Mouse (Mus musculus) liver (tissue): ENCODE measurements around the gene Smim13.

Experiments used
- DNase-seq: peaks from one replicate; pipeline ENCODE4 v3.0.0-alpha.2; 2020; ENCODE audit warnings: mixed read lengths

Gene Smim13

DNA sequence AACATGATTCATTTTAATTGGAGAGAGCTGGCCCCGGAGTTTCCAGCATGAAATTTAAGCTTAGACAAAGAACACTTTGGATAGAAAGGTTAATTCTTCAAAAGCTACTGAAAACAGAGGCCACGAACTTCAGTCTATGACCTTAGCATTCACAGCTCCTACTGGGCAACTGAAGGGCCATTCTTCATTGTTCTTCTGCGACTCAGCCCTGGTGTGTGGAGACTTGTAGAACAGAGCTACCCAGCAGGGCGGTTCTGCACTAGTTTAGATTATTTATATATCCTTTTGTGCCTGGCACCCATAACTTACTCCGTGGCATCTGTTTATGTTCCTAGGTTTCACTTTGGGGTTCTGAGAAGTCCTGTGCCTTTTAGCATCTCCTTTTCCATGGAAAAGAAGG is 44.0 kb downstream of the Smim13 start:
- DNase-seq: no peak

DNA sequence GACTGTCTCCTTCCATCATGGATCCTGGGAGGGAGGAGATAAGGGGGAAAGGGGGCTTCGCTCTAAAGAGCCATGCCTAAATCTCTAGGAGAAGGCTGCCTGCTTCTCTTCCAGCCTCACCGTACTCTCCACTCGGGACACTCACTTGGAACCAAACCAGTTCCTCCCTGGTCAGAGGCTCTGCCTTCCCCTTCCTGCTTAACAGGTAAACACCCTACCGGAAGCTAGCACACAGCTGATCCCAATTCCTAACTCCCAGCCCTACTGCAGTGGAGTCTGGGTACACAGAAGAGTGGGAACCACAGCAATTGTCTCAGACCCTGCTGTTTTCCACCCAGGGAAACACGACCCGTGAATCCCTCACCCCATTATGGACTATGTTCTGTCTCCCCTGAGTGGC is 46.2 kb downstream of the Smim13 start:
- DNase-seq: no peak

DNA sequence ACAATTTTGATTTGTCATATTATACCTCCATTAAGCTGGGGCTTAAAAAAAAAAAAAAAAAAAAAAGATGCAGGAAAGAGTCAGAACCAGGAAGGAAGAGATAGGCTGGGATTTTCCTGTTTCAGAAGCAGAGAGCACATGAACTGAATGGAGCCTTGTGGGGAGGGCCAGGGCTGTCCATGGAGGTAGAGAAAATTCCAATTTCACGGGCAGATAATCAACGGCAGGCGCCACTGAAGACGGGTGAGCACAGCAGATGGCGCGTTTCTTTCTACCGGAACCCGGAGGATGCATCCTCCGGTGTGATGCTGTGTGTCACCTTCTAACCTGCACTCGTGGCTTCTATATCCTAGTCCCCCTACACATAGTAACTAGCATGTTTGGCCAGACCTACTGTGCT is 46.8 kb downstream of the Smim13 start:
- DNase-seq: no peak

DNA sequence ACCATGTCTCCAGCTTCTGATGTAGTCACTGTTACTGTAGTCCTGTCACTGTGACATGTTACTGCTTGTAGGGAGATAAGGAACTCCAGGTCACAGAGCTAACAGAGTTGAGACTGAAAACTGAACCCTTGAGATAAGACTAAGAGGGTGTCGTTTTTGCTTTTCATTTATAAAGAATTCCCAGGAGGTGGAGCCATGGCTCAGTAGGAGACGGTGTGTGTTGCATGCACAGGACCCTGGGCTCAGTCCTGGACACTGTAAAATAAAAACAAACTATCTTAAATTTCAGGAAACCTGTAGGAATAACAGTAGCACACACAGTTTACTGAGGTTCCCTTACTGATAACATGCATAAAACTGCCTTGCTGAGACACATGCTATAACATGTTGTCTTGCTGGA is 48.9 kb downstream of the Smim13 start:
- DNase-seq: no peak

DNA sequence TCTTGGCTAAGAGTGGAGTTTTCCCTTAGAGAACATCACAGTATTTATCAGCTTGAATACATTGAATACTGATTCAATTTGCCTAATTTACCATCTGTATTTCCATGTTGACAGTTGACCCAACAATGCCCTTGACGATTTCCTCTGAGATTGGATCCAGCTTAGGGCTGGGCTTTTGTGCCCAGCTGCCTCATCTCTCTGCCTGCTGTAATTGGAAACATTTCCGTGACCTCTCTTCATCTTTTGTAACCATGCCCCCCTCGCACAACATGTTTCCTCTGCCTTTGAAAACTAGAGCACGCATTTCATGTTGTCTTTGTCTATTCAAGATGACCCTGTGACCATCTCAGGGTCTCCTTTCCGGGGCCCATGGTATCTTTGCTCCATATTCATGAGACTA is 49.4 kb downstream of the Smim13 start:
- no peak for DNase-seq

DNA sequence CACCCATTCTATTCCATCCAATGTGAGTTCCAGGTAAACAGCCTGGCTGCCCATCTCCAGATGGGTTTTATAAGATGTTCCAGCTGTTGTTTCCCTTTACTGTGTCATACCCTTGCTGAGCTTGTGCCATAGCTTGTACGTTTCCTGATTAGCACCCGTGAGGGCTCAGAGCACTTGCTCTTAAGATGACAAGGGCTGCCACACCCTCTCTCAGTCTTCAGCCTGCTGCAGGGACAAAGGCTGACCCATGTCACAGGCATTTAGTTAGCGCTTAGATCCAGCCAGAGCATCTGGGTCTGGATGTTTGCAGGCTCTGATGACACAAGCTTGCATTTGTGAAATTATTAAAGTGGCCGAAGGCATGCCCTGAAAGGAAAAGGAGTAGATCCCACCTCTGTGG is 50.4 kb downstream of the Smim13 start:
- no peak for DNase-seq

DNA sequence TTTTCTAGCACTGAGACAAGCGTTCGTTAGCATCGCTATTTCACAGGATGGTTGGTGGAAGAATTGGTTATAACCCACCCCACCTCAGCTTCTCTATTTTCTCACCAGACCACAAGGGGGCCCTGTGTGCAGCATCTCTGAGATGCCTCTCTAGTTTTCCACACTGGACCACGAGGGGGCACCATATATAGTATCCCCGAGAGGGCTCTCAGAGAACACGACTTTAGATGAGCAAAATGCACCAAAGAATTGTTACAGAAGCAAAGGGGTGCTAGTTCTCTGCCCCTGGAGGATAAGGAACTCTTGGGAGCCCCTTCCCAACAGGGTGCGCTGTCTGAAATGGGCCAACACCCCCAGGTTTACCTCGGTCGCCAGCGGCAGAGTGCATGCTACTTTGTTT is 53.1 kb downstream of the Smim13 start:
- peak; percentile 70 for DNase-seq

DNA sequence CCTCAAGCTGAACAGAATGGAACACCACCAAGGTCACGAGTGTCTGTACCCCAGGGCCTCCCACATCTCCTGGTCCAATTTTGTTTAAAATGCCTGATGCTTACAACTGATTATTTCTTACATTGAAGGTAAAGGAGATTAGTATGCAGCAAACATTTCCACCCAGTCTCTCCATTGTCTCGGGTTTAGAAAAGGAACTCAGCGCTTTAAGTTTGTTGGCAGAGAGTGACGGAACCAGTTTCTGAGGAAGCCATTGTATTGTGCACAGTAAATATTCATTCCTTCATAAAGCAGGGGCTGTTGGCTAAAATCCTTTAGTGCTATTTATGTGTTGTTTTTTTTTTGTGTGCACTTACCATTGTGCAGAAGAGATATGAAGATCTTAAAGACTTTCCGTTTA is 71.1 kb downstream of the Smim13 start:
- no peak for DNase-seq

DNA sequence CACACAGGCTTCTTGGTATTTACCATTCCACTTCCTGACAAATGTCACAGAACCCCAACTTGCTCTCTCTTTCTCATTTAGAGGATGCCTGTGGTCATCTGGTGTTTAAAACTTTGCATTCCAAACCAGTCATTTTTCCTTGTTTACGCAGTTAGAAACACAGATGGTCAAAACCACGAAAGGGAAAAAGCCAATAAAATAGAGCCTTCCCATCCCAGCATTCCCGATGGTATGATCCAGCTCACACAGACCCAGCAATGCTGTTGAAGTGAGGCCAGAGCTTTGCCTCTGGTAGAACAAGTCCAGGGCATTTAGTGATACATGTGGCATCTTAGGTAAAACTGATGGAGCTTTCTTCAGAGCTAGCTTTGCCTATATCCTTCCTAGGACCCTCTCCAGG is 71.8 kb downstream of the Smim13 start:
- no peak for DNase-seq

DNA sequence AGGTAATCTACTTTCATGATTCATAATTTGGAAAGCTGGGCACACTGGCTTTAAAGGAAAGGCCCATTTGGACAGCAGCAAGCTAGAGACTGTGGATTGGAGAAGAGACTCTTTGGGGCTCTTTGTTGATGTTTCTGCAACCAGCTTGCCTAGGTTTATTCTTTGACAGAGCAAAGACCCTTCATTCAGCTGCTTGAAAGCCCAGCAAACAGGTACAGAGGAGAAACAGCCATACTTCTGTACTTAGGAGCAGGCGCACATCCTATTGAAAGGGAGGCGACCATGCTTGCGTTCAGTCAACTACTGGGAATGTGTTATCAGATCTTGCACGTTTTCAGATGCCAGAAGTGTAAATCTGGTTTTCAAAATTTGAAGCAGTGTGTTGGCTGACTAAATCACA is 75.0 kb downstream of the Smim13 start:
- DNase-seq: no peak

DNA sequence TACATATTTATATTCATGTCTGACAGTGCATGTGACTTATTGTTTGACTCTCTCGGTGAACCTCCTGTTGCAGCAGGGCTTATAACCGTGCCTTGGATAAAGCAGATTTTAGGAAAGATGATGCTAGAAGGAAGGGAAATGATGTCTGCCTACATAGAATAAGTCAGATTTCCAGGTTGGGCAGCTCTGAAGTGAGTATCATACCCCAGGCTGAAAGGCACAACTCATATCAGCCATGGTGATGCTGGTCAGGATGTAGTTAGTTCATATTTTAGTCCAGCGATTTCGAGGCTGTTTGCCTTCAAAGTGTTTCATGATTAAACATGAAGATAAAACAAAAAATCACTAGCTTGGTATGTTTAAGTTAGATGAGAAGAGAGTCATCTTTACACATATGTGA is 75.7 kb downstream of the Smim13 start:
- no peak for DNase-seq

DNA sequence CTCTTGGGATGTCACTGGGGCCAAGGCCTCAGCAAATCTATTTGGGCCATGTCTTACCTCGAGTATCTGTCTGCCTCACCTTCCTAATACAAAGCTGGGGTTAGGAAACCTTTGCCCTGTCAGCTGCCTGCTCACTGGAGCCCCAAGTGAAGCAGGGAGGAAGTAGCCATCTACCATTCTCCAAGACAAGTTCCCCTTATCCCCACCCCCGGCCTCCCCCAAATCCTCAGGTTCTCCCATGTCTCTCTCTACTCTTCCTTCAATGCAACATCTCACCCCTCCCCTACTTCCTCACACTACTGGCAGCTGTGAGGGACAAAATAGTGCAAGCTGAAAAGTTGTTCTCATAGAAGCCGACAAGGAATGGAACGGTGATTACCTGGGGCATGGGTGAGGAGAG is 76.5 kb downstream of the Smim13 start:
- no peak for DNase-seq
